Mouse (Mus musculus) frontal cortex, postnatal 25 days (tissue): ENCODE measurements around the gene Sgo1.

Source experiments
- DNase-seq, 2 experiments: peaks; one replicate each; pipeline ENCODE4 v3.0.0; 2022; ENCODE audit warnings: low spot score in 2 of 2

Sgo1 gene

DNA sequence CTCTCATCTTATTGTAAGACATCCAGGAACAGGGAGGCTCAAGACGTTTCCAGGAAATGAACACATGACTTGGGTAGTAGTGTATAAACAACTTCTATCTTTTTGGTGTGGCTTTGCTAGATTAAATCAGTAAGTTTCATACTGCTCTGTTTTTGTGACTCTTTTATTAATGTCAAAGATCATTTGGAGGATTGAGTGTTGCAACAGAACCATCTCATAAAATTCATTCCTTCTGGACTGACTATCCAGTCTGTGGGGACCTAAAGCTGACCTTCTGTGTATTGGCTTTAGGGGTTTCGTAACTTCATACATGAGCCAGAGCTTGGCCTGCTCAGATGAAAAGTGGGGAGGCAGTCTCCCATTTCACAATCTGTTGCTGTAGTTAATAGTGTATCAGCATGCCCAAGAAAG is 38.9 kb downstream of the Sgo1 start:
- no peak for DNase-seq

DNA sequence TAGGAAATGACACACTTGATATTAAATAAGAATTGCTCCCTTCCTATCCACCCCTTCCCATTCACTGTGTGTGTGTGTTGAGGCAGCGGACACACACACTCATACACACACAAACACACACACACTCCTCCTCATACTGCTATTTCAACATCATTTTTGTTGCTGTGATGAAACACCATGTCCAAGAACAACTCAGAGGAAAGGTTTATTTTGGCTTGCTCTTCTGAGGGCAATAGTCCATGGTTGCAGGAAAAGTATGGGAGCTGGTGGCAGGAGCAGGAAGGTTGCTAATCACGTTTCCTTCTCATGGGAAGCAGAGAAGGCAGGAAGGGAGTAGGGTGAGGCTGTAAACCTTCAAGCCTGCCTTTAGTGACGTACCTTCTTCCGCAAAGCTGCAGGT is 45.8 kb downstream of the Sgo1 start:
- no peak for DNase-seq

DNA sequence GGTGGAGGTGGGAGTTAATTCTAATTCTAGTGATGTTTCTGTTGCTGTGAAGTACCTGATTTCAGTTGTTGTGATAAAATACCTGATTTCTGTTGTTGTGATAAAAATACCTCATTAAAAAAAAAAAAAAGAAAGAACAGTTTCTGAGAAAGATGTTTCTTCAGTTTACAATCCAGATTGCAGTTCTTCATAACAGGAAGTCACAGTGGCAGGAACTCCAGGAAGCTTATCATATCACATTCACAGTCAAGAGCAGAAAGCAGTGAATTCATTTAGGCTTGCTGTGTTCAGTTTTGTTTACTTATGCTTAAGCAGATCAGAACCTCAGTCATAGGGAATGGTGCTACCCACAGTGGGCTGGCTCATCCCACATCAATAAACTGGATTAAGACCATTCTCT is 57.8 kb downstream of the Sgo1 start:
- DNase-seq = no peak

DNA sequence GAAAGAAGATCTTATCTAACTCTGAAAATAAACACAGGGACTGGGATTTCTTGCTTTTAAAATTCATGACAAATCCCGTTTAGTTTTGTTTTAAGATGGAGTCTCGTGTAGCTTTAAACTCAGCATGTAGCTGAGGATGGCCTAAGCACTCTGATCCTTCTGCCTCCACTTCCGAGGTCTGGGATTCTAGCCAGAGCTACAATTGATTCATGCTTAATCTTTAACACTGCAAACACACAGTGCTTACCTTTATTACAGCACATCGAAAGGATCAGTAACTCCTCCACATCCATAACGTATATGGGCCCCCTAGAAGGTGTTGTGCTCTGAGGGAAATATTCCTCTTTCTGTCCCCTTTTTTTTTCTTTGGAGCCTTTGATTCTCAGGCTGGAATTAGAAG is 61.0 kb downstream of the Sgo1 start:
- DNase-seq = no peak

DNA sequence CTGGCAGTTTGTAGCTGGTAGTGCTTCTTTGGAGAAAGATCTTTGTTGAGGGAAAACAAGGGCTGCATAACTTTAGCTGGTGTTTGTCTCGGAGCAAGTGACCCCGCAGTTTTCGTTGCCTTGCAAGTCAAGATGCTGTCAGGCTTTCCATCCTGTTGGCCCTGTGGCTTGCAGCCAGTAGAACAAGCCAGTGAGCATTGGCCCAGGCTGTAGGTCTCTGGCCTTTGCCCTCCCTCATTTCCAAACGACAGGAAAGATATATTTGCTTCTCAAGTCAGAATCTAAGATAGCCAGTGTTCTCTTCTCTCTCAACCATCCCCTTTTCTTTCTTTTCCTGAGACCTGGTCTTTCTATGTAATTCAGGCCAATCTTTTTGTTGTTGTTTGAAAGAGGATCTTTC is 61.6 kb downstream of the Sgo1 start:
- DNase-seq = no peak

DNA sequence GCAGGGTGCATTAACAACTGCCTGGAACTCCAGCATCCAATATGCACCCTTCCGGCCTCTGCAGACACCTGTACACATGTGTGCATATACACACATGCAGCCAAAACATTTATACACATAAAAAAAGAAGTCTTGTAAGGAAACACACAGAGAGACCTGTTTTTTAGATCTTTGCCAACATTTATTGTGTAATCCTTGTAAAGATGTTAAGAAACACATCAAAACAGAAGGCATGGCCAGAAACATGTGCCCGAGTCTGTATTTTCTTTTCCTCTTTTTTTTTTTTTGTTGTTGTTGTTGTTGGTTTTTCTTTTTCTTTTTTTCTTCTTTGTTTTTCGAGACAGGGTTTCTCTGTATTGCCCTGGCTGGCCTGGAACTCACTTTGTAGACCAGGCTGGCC is 63.0 kb downstream of the Sgo1 start:
- DNase-seq = no peak
